Mouse (Mus musculus): ENCODE measurements around the gene Ap2m1.
"Not testable (repeated sequence)": the region's sequence is repeated elsewhere in the genome, so short reads cannot be mapped to it uniquely, and the experiment has no call there.

Gene Ap2m1

GRCm38 (mm10) chr16:20535296-20536080 lies at the start of gene Ap2m1:
Ap2m1 (plus strand) TSS chr16:20535478.
- DNase-seq (ENCODE audit: extremely low spot score) = peak; percentile 95

GRCm38 (mm10) chr16:20486048-20486447 lies 49.2 kb upstream of the Ap2m1 start:
- no peak for DNase-seq (ENCODE audit: extremely low spot score)

GRCm38 (mm10) chr16:20488151-20488550 lies 47.1 kb upstream of the Ap2m1 start:
- DNase-seq (ENCODE audit: extremely low spot score) = no peak

- not testable (repeated sequence) for DNase-seq (ENCODE audit: extremely low spot score)
Measured at GRCm38 (mm10) chr16:20488751-20489150, 46.5 kb upstream of the Ap2m1 start.

- no peak for DNase-seq (ENCODE audit: extremely low spot score)
Measured at GRCm38 (mm10) chr16:20489233-20489632, 46.0 kb upstream of the Ap2m1 start.

GRCm38 (mm10) chr16:20490581-20490980 lies 44.7 kb upstream of the Ap2m1 start:
- no peak for DNase-seq (ENCODE audit: extremely low spot score)

GRCm38 (mm10) chr16:20491301-20491700 lies 44.0 kb upstream of the Ap2m1 start:
- no peak for DNase-seq (ENCODE audit: extremely low spot score)

- no peak for DNase-seq (ENCODE audit: extremely low spot score)
Measured at GRCm38 (mm10) chr16:20493452-20493851, 41.8 kb upstream of the Ap2m1 start.

GRCm38 (mm10) chr16:20496671-20497600 lies 38.3 kb upstream of the Ap2m1 start:
- DNase-seq (ENCODE audit: extremely low spot score) = peak; percentile 69

- no peak for DNase-seq (ENCODE audit: extremely low spot score)
Measured at GRCm38 (mm10) chr16:20497980-20498676, 37.1 kb upstream of the Ap2m1 start.

GRCm38 (mm10) chr16:20498677-20499475 lies 36.4 kb upstream of the Ap2m1 start, which contains the start of gene Eif2b5:
Eif2b5 (plus strand) TSS chr16:20498817.
- DNase-seq (ENCODE audit: extremely low spot score) = peak; percentile 93

- no peak for DNase-seq (ENCODE audit: extremely low spot score)
Measured at GRCm38 (mm10) chr16:20506000-20506399, 29.3 kb upstream of the Ap2m1 start.

- peak; percentile 29 for DNase-seq (ENCODE audit: extremely low spot score)
Measured at GRCm38 (mm10) chr16:20509349-20509748, 25.9 kb upstream of the Ap2m1 start.

GRCm38 (mm10) chr16:20511277-20511847 lies 23.9 kb upstream of the Ap2m1 start:
- no peak for DNase-seq (ENCODE audit: extremely low spot score)

GRCm38 (mm10) chr16:20516032-20516431 lies 19.2 kb upstream of the Ap2m1 start:
- no peak for DNase-seq (ENCODE audit: extremely low spot score)

- DNase-seq (ENCODE audit: extremely low spot score) = peak; percentile 90
Measured at GRCm38 (mm10) chr16:20516726-20517201, 18.5 kb upstream of the Ap2m1 start, which contains the start of gene Dvl3. Dvl3 (plus strand) TSS chr16:20516982.

GRCm38 (mm10) chr16:20517216-20517615 lies 18.1 kb upstream of the Ap2m1 start:
- no peak for DNase-seq (ENCODE audit: extremely low spot score)

GRCm38 (mm10) chr16:20517701-20518374 lies 17.4 kb upstream of the Ap2m1 start:
- DNase-seq (ENCODE audit: extremely low spot score) = peak; percentile 72

- no peak for DNase-seq (ENCODE audit: extremely low spot score)
Measured at GRCm38 (mm10) chr16:20523886-20524285, 11.4 kb upstream of the Ap2m1 start.

- no peak for DNase-seq (ENCODE audit: extremely low spot score)
Measured at GRCm38 (mm10) chr16:20528779-20529178, 6.5 kb upstream of the Ap2m1 start.

Measured in embryo, embryonic 9.5 days (tissue).